Mouse (Mus musculus) spleen, adult 2 months (tissue): ENCODE measurements around the gene Brat1.

Experiments
- CTCF ChIP-seq: fragments of 200-500 bp; IDR thresholded peaks from 2 replicates; pipeline ENCODE4 v1.5.1; 2011; ENCODE audit warnings: mild to moderate bottlenecking, inconsistent platforms; ENCODE audit not compliant: insufficient read depth, insufficient read length, insufficient replicate concordance; ENCODE audit errors: extremely low read depth
- POLR2A ChIP-seq: fragments of 200-500 bp; IDR thresholded peaks from 2 replicates; pipeline ENCODE4 v1.6.1; 2011; ENCODE audit warnings: low read depth, low read length, inconsistent platforms

- no peak for TF ChIP-seq POLR2A
- TF ChIP-seq CTCF = no peak
These were observed 30.5 kb downstream of the Brat1 start for GRCm38 (mm10) chr5:140735297-140735696.
